Mouse (Mus musculus): ENCODE data around the gene Slc9a9.

The Slc9a9 gene

DNA sequence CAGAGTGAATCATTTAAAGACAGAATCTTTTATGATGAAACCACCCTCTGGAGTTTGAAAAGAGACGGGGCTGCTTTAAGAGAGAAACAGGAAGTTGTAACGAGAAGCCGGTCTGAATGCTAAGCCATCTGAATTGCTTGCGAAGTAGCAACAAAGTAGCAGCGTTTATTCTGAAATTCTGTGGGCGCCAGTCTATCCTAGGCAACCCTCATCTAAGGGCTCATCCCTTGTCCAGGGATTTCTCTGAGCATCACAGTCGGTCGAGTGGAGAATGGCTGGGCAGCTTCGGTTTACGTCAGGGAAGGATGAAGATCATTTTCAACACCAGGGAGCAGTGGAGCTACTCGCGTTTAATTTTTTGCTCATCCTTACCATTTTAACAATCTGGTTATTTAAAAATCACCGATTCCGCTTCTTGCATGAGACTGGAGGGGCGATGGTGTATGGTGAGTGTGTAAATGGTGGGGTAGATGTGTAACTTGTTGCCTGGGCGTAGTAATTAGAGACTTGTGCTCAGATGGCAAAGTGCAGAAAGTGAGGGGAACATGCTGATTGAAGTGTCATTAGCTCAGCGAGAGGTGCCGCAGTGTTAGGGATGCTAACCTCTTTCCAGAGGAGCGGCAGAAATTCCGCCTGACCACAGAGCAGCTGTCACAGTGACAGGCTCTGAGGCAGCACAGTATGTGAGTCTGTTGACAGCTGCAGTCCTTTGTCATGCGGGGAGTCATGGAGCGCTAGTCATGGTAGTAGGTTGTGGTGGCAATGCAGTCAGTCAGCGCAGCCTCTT is at the start of gene Slc9a9:
Gene Slc9a9, plus strand, starts transcription at position 119 of the 787 bp plus-strand sequence.
- DNase-seq (ENCODE audit: low read depth, low spot score): peak; percentile 75

GRCm38 (mm10) chr9:94620342-94620741 is 49.4 kb upstream of the Slc9a9 start:
- no peak for DNase-seq (ENCODE audit: low read depth, low spot score)

GRCm38 (mm10) chr9:94620846-94621245 is 48.9 kb upstream of the Slc9a9 start:
- no peak for DNase-seq (ENCODE audit: low read depth, low spot score)

DNA sequence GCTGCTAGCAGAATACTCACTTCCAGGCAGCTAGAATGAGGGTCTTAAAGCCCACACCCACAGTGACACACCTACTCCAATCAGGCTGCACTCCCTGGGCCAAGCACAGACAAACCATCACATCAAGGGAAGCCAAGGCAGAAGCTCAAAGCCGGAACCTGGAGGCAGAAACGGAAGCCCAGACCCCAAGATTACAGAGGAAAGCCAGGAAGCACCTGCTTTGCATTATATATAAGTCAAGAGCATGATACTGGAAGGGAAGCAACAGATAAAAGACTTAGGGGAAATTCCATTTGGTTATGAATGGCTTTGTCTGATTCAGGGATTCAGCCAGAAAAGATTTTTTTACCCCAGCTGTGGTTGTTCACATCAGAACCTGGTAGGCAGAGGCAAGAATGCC is 47.8 kb upstream of the Slc9a9 start:
- peak; percentile 47 for DNase-seq (ENCODE audit: low read depth, low spot score)

DNA sequence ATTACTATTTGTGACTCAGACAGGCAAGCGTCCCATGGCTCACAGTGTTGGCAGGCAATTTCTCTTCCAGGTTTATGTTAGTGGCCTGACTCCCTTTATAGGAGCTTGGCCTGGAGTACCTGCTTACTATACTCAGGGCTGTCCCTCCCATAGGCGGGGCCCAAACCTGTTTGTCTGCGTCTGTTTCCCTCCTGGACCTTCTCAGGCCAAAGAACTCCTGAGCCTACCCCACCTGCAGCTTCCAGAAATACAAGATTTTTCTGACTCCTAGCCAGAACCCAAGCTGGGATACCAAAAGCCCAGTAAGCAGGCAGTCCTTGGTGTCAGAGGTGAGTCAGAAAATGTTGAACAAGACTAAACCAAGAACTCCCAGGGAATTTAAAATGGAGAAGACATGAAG is 43.0 kb upstream of the Slc9a9 start:
- DNase-seq (ENCODE audit: low read depth, low spot score): no peak

DNA sequence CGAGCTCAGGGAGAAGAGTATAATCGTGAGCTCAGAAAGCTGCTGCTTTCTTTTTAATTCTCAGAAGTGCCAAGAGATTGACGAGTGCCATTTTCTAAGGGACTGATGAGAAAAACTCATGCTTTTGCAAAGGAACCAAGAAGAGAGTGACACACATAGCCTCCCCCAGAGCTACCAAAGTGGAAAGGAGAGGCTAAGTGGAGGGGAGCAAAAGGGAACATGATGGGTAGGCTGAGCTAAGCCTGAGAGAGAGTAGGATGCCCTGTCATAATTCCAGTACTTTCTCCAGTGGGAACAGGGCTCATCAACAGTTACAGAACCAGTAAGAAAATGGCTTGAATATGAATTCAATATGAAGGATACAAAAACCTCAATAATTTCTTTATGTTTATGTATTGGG is 40.8 kb upstream of the Slc9a9 start:
- DNase-seq (ENCODE audit: low read depth, low spot score): no peak

DNA sequence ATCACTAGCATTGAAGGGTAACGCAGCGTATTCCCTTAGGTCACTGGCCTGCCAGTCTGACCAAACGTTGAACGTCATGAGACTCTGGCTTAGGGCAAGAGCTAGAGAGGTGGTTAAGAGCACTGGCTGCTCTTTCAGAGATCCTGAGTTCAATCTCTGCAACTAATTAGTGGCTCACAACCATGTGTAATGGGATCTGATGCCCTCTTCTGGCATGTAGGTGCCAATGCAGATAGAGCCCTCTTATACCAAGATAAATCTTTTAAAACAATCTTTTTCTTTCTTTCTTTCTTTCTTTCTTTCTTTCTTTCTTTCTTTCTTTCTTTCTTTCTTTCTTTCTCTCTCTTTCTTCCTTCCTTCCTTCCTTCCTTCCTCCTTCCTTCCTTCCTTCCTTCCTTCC is 35.4 kb upstream of the Slc9a9 start:
- peak; percentile 13 for DNase-seq (ENCODE audit: low read depth, low spot score)

DNA sequence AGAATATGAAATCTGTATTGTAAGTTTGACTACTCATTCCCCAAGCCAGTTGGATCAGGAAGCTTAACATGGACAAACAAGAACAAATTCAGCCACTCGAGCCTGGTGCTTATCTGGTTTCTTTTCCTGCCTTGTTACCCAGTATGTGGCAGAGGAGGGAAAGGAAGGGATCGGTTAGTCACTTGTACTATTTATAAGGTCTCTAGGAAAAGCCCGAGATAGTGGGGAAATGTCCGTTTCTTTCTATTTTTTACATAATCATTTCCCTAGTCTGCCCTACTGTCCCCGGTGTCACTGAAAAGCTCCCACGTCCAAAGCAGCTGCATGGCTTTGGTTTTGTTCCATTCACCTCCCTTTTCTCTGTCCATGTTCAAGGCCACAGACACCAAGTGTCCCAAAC is 24.1 kb upstream of the Slc9a9 start:
- no peak for DNase-seq (ENCODE audit: low read depth, low spot score)

- no peak for DNase-seq (ENCODE audit: low read depth, low spot score)
Measured at GRCm38 (mm10) chr9:94647425-94647824, 22.3 kb upstream of the Slc9a9 start.

GRCm38 (mm10) chr9:94649991-94650390 is 19.7 kb upstream of the Slc9a9 start:
- DNase-seq (ENCODE audit: low read depth, low spot score): no peak

DNA sequence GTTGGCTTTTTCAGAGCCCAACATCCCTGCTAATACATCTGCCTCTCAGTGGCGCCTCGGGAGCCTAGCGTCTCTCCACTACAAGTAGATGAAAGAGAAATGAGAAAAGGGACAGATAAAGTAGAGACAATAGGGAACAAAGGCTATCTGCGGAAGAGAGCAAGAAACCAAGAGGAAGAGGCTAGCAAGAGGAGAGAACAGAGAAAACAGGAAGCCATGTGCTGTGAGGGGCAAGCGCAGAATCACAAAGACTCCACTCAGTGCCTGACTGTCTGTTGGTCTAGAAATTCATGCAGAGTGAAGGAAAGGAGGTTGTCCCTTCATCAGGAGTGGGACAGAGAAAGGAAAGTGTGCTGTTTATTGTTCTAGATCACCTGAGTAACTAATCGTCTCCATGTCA is 16.5 kb upstream of the Slc9a9 start:
- no peak for DNase-seq (ENCODE audit: low read depth, low spot score)

DNA sequence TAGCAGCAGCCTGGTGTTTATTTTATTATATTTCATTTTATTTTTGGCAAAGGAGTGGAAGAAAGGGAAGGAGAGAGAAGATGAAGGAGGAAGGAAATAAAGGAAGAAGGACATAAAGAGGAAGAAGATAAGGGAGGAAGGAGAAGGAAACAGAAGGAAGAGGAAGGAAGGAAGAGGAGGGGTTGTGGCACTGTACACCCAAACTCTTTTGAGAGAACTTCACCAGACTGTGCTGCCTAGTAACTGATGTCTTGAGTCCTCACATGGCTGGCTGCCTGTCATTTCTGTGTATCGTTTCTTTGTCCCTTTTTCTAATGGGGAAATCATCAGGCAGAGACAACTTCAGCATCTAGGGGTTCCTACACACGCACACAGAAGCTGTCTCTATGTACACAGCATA is 15.9 kb upstream of the Slc9a9 start:
- no peak for DNase-seq (ENCODE audit: low read depth, low spot score)

- peak; percentile 54 for DNase-seq (ENCODE audit: low read depth, low spot score)
Measured at GRCm38 (mm10) chr9:94656265-94656664, 13.4 kb upstream of the Slc9a9 start.

DNA sequence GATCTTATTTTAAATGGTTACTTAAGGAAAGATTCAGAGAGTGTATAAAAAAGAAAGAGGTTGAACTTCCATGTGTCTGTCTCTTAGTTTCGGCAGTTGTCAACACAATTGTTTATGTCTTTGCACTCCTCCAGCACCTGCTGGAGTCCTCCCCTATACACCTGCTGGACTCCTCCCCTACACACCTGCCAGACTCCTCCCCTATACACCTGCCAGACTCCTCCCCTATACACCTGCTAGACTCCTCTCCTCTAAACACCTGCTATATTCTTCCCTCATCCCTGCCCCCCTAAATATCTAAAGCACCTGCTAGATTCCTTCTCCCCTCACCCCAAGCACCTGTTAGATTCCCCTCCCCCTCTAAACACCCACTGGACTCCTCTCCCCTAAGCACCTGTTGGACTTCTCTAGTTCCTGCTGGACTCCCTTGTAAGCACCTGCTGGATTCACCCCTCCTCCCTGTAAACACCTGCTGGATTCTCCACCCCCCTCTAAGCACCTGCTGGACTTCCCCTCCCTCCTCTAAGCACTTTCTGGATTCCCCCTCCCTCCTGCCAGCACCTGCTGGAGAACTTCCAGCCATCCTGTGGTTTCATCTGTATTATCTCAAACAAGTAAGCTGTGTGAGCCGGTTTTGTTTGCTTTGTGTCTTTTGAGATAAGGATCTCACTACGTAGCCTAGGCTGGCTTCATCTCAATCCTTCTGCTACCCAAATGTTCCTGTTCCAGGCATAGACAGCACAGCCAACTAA is 10.1 kb upstream of the Slc9a9 start:
- no peak for DNase-seq (ENCODE audit: low read depth, low spot score)

DNA sequence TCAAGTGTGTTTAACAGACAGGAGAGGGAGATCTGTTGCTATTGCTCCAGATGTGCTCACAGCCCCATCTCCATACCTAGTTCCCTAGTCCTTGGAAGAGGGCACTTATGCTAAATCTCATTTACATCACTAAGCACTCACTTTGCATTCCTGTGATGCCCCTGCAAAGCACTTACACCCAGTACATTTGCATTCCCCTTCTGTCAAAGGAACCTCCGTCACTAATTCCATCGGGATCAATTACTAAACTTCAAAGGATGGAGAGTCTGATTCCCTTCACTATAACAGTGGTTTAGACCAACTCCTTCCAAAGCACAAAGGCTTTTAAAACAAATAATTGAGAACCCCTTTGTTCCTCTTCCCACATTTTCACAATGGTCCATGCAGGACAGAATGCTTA is 7.9 kb upstream of the Slc9a9 start:
- peak; percentile 85 for DNase-seq (ENCODE audit: low read depth, low spot score)

DNA sequence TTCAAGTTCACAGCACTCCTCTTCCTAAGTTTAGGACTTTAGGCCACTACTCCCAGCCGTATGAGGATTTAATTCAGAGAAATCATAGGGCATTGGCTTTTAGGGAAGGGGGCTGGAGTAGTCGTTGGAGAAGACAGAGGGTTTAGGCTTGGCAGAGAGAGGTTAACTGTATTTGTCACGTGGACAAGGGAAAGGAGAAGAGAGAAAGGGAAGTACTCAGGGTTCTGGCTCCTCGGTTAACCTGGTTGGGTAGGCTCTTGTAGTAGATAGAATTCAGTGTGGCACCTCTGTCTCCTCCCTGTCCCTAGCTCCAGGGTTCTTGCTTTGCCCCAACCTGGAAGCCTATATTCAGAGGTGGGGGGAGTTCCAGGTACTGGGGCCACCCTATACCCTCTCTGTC is 4.5 kb upstream of the Slc9a9 start:
- DNase-seq (ENCODE audit: low read depth, low spot score): no peak

DNA sequence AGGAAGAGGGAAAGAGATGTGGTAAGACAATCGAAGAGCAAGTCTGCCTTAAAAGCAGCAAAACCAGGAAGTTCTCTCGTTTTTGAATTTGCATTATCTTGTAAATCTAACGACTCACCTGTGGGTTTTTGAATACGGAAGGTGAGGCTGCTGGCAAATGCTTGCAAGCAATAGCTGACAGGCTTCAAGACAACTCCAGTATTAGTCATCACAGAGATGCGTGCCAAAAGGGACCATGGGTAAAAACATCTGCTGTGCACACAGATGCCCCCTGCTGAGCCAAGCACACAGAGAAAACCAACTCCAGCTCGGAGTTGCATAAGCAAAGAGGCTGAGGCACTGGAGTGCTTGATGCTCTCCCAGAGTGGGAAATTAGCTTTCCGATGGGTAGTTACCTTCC is 1.1 kb upstream of the Slc9a9 start:
- DNase-seq (ENCODE audit: low read depth, low spot score): peak; percentile 44

DNA sequence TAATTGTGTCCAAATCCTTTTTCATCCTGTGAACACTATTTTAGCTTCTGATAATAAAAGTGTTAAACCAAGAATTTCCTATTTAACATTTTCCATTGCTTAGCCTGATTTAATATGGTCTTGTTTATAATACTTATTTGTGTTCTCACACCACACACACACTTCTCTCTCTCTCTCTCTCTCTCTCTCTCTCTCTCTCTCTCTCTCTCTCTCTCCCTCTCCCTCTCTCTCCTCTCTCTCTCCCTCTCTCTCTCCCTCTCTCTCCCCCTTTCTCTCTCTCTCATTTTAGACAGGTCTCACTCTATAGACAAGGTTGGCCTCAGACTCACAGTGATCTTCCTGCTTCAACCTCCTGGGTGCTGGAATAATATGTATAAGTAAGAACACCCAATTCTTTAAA is 995 bp downstream of the Slc9a9 start:
- DNase-seq (ENCODE audit: low read depth, low spot score): no peak

DNA sequence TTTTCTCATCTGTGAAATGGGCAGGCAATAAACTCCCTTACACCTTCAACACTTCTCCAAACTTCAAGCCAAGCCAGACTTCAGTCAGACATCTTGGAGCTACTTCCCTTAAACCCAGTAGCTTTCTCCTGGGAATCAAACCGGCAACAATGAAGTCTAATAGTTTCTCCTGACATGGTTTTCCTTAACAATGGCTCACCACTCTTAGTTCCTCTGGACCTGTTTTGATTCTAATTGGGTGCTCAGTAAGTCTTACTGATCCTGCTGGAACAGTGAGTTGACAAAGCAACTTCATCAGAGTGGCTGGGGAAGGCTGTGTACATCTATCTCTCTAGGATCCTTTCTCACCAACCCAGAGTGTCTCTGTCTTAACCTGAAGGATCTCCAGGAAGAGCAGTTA is 5.0 kb downstream of the Slc9a9 start:
- peak; percentile 78 for DNase-seq (ENCODE audit: low read depth, low spot score)

- no peak for DNase-seq (ENCODE audit: low read depth, low spot score)
Measured at GRCm38 (mm10) chr9:94678021-94678655, 8.4 kb downstream of the Slc9a9 start.

DNA sequence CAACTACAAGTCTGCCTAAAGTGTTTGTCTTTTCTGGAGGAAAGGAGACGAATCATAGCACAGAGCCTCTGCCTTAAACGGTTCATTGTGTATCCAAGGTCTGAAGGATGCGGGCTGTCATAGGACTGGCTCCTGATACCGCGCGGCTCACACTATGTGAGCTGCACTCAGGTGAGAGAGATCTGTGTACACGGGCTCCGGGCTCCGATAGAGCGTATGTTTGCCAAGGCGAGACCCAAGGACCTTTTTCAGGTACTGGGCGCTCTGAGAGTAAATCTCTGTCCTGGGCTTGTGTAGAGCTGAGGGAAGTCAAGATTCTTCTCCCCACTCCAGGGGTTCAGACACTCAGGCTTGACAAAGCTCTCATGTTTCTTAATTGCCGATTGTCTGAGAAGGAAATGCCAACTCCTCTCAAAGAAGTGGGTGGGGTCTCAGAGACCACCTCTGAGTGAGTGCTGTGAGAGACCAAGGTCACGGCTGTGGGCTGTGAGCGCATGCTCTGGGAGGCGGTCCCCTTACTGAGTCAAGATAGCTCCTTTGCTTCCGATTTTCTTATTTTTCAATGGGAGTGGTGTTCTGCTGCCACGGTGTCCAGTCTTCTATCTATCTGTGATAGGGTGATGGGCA is 10.9 kb downstream of the Slc9a9 start:
- DNase-seq (ENCODE audit: low read depth, low spot score): peak; percentile 78

DNA sequence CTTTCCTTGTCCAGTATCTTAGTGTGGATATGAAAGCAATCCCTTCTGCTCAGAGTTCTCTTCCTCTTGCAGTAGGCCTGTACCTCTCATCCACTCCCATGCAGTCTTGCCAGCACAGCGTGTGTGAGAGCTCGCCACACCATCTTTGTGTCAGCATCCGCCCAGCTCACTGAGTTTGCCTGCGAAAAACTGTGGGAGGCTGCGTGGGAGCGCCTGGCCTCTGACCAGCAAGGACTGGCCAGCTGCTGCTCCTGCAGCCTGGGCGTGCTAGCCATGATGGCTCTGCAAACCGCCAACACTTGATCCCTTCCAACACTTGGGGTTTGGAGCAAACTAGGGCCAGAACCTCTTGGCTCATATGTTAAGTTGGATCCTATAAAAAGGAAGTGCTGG is 11.4 kb downstream of the Slc9a9 start:
- DNase-seq (ENCODE audit: low read depth, low spot score): no peak
